Mouse (Mus musculus) neural tube, embryonic 12.5 days (tissue): Measurements from ENCODE around the gene Sfmbt1. TPM values are rescaled to one million over a fixed set of nuclear protein-coding genes. Genes with fewer than 3 reads are reported as not detected.
"Not testable (repeated sequence)": the region's sequence is repeated elsewhere in the genome, so short reads cannot be mapped to it uniquely, and the experiment has no call there.

Source experiments
- ATAC-seq: fragments of 200-750 bp; cut with Nextera tagmentation; 2 replicates; pipeline ENCODE4 v1.8.0; 2017; ENCODE audit warnings: low read depth, mild to moderate bottlenecking, moderate TSS enrichment, moderate library complexity; ENCODE audit not compliant: low FRiP score
- H3K27ac ChIP-seq: fragments of 300-500 bp; sonication (generic); 2 replicates; pipeline ENCODE4 v1.5.1; 2016
- H3K27me3 ChIP-seq: fragments of 300-500 bp; sonication (generic); replicated peaks from 2 replicates; pipeline ENCODE4 v1.6.1; 2016; ENCODE audit warnings: mild to moderate bottlenecking
- H3K36me3 ChIP-seq: fragments of 300-500 bp; sonication (generic); 2 replicates; pipeline ENCODE4 v1.6.1; 2016; ENCODE audit warnings: mild to moderate bottlenecking
- H3K4me1 ChIP-seq: fragments of 300-500 bp; sonication (generic); 2 replicates; pipeline ENCODE4 v1.6.1; 2016
- H3K4me2 ChIP-seq: fragments of 300-500 bp; sonication (generic); replicated peaks from 2 replicates; pipeline ENCODE4 v1.6.1; 2016; ENCODE audit warnings: mild to moderate bottlenecking
- H3K4me3 ChIP-seq: fragments of 300-500 bp; sonication (generic); 2 replicates; pipeline ENCODE4 v1.5.1; 2016
- H3K9ac ChIP-seq: fragments of 300-500 bp; sonication (generic); 2 replicates; pipeline ENCODE4 v1.6.1; 2016; ENCODE audit warnings: mild to moderate bottlenecking
- H3K9me3 ChIP-seq: fragments of 300-500 bp; sonication (generic); 2 replicates; pipeline ENCODE4 v1.6.1; 2016; ENCODE audit warnings: mild to moderate bottlenecking
- WGBS: fragments of 180-500 bp; shearing (Covaris S2); methylation state at CpG from one replicate; pipeline ENCODE4 v1.1.7; 2016; 5-methylcytosine and 5-hydroxymethylcytosine counted together
- polyA plus RNA-seq: library from polyadenylated mRNA; unstranded; fragments of >200 nt; fragmentation: Nextera tagmentation; extraction: Ambion mirVana; gene quantifications from 2 replicates; pipeline ENCODE4 v1.2.1, GENCODE M21; 2016

The Sfmbt1 gene
- polyA plus RNA-seq, 1 experiment from 2014 or later = 17.7 TPM

GRCm38 (mm10) chr14:30697407-30698052 is 17.1 kb upstream of the Sfmbt1 start:
- Histone ChIP-seq H3K4me1 (no peaks in the 10 kb centered on the region; the same call in 1 of the 2 replicates), H3K36me3 (no peaks in the 10 kb centered on the region), H3K27ac (no peak overlapping the region), H3K9me3 (no peaks in the 10 kb centered on the region), H3K27me3 (no peaks in the 10 kb centered on the region), H3K4me2 (no peak overlapping the region), H3K9ac (no peak overlapping the region), H3K4me3 (no peak overlapping the region)
- 76% methylated on average over 15 of the region's 15 CpGs for WGBS
- ATAC-seq = no peak

GRCm38 (mm10) chr14:30699656-30700055 is 15.0 kb upstream of the Sfmbt1 start:
- Histone ChIP-seq H3K4me2 (no peak overlapping the region), H3K9ac (no peak overlapping the region), H3K4me1 (no peaks in the 10 kb centered on the region; the same call in 1 of the 2 replicates), H3K4me3 (no peak overlapping the region), H3K9me3 (no peaks in the 10 kb centered on the region), H3K36me3 (no peaks in the 10 kb centered on the region), H3K27me3 (no peaks in the 10 kb centered on the region), H3K27ac (no peak overlapping the region)
- WGBS = 37% methylated on average over 8 of the region's 8 CpGs
- ATAC-seq = no peak

GRCm38 (mm10) chr14:30702512-30702911 is 12.1 kb upstream of the Sfmbt1 start:
- Histone ChIP-seq H3K4me1 (no peaks in the 10 kb centered on the region; the same call in 1 of the 2 replicates), H3K9ac (no peak overlapping the region), H3K4me2 (no peak overlapping the region), H3K4me3 (no peak overlapping the region), H3K27ac (no peak overlapping the region), H3K36me3 (no peaks in the 10 kb centered on the region), H3K9me3 (no peaks in the 10 kb centered on the region), H3K27me3 (no peaks in the 10 kb centered on the region)
- ATAC-seq = no peak
- 54% methylated on average over 5 of the region's 5 CpGs for WGBS

GRCm38 (mm10) chr14:30703079-30703478 is 11.6 kb upstream of the Sfmbt1 start:
- 87% methylated on average over 5 of the region's 5 CpGs for WGBS
- H3K4me3 ChIP-seq = no peak overlapping the region
- H3K27ac ChIP-seq = no peak overlapping the region
- no peaks in the 10 kb centered on the region for H3K9me3 ChIP-seq
- no peaks in the 10 kb centered on the region for H3K36me3 ChIP-seq
- H3K4me2 ChIP-seq = no peak overlapping the region
- no peaks in the 10 kb centered on the region for H3K27me3 ChIP-seq
- H3K4me1 ChIP-seq = no peaks in the 10 kb centered on the region
- no peak for ATAC-seq
- no peak overlapping the region for H3K9ac ChIP-seq

DNA sequence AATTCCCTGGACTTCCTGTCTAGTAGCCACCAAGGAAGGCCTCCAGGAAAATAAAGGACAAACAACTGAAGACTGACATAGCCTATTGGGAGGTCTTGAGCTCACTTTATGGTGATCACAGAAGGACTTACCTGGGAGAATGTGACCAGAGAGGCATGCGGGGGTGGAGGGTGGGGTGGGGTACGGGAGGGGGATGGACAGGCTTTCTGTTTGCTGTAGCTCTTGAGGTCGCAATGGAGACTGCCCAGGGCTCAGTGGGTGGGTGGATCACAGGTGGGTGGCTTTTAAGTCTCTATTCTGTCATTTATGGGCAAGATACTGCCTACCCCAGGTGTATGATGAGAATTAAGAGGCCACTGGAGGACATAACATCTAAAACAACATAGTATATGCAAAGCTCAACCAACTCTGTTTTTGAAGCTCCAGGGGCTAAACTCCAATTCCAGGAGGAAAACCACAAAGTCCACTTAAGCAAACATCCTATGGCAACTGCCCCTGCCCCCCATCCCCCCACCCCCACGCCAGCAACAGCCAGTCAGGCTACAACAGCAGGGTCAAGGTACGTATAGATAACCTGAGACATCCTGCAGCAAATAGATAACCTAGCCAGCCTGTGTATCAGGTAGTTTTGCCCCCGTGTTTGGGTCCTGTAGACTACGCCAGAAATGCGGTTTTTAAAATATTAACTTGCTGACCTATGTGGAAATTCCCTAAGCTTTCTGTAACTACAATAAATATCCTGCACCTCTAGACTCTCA is 10.4 kb upstream of the Sfmbt1 start:
- Histone ChIP-seq H3K4me2 (no peak overlapping the region), H3K9me3 (no peaks in the 10 kb centered on the region), H3K36me3 (no peaks in the 10 kb centered on the region), H3K27me3 (no peaks in the 10 kb centered on the region), H3K27ac (no peak overlapping the region), H3K9ac (no peak overlapping the region), H3K4me3 (no peak overlapping the region), H3K4me1 (no peaks in the 10 kb centered on the region)
- no peak for ATAC-seq
- 84% methylated on average over 8 of the region's 8 CpGs for WGBS

GRCm38 (mm10) chr14:30711892-30712291 is 2.8 kb upstream of the Sfmbt1 start:
- no peak for ATAC-seq
- H3K9me3 ChIP-seq = no peaks in the 10 kb centered on the region
- no peaks in the 10 kb centered on the region for H3K36me3 ChIP-seq
- H3K27me3 ChIP-seq = 0 out of 2 replicates have a peak, but pooled peaks cover 4% of the 10 kb centered on the region
- H3K4me3 ChIP-seq = no peak overlapping the region
- no peak overlapping the region for H3K9ac ChIP-seq
- peaks cover 1% of the 10 kb centered on the region; the same call in 1 of the 2 replicates for H3K4me1 ChIP-seq
- WGBS = 99% methylated on average over 2 of the region's 2 CpGs
- H3K27ac ChIP-seq = no peak overlapping the region
- H3K4me2 ChIP-seq = no peak overlapping the region

- Histone ChIP-seq H3K4me3 (no peak overlapping the region), H3K27me3 (0 out of 2 replicates have a peak, but pooled peaks cover 4% of the 10 kb centered on the region), H3K9me3 (no peaks in the 10 kb centered on the region), H3K36me3 (no peaks in the 10 kb centered on the region), H3K4me2 (no peak overlapping the region), H3K9ac (no peak overlapping the region), H3K27ac (no peak overlapping the region), H3K4me1 (peaks cover 7% of the 10 kb centered on the region; the same call in 1 of the 2 replicates)
- ATAC-seq = no peak
- WGBS = 84% methylated on average over 1 of the region's 1 CpGs
Observed at GRCm38 (mm10) chr14:30713769-30714168, 880 bp upstream of the Sfmbt1 start.

- H3K27me3 ChIP-seq = 0 out of 2 replicates have a peak, but pooled peaks cover 4% of the 10 kb centered on the region
- WGBS = under 1% methylated on average over 53 of the region's 68 CpGs
- peak overlapping the region; percentile 92 for H3K9ac ChIP-seq
- H3K4me2 ChIP-seq = peak overlapping the region; percentile 82
- no peaks in the 10 kb centered on the region for H3K9me3 ChIP-seq
- peak; percentile 89 for ATAC-seq
- no peaks in the 10 kb centered on the region for H3K36me3 ChIP-seq
- H3K27ac ChIP-seq = peak overlapping the region; percentile 86
- H3K4me3 ChIP-seq = peak overlapping the region; percentile 96
- peaks cover 7% of the 10 kb centered on the region; the same call in 1 of the 2 replicates for H3K4me1 ChIP-seq
Observed at GRCm38 (mm10) chr14:30715618-30716050, 985 bp downstream of the Sfmbt1 start.

DNA sequence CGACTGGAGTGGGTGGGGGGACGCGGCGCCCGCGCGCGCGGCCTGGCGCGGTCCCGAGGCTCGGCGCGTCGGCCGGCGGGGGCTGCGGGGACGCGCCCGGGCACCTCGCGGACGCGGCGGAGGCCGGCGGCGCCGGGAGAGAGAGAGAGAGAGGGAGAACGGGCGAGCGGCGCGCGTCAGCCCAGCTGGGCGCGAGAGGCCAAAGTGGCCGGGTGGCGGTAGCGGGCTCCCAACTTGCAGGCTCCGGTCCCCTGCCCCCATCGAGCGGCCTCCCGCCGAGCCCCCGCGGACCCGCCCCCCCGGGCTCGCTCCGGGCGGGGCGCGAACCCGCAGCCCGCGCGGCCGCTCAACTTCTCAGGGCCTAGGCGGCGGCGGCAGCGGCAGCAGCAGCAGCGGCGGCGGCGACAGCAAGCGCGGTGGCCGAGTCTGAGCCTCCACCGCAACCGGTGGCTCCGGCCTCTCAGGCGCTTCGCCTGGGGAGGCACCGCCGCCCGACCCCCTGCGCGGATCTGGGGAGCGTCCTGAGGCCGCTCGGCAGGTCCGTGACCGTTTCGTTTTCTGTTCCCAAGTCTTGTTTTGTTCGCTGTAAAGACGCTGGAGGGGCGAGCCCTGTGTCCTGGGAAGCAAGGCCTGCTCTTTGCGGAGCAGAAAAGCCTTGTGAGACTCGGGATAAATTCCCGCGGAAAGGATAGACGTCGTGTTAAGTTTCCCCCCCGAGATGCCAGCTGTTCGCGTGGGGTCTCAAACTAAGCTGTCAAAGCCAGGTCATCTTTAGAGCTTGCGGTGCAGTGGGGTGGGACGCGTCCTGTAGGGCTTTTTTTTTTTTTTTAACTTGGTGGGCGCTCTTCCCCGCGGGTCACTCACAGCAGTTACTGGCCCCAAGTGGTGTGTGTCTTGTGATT is 1.7 kb downstream of the Sfmbt1 start:
- Histone ChIP-seq H3K4me3 (peak overlapping the region; percentile 96), H3K9me3 (no peaks in the 10 kb centered on the region), H3K36me3 (no peaks in the 10 kb centered on the region), H3K27me3 (0 out of 2 replicates have a peak, but pooled peaks cover 4% of the 10 kb centered on the region), H3K4me2 (peak overlapping the region; percentile 82), H3K27ac (peak overlapping the region; percentile 86), H3K4me1 (peaks cover 7% of the 10 kb centered on the region; the same call in 1 of the 2 replicates), H3K9ac (peak overlapping the region; percentile 92)
- ATAC-seq = peak; percentile 30
- WGBS = under 1% methylated on average over 92 of the region's 106 CpGs

DNA sequence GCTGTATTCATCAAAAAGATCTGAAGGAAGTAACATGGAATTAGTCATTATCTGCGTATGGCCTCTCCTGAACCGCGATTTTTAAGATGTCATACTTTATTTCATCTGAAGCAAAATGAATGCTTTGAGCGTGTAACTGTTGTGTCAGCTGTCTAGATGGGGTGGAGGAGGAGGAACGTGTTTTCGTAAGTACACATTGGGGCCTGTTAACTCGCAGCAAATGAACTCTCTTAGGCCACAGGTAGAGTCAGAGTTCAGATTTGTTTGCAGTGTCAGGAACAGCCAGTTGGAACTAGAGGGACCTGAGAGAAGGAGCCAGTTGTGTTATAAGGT is 2.3 kb downstream of the Sfmbt1 start:
- H3K27ac ChIP-seq = no peak overlapping the region
- H3K36me3 ChIP-seq = no peaks in the 10 kb centered on the region
- H3K9ac ChIP-seq = peak overlapping the region; percentile 92; the same call in 1 of the 2 replicates
- peaks cover 7% of the 10 kb centered on the region; the same call in 1 of the 2 replicates for H3K4me1 ChIP-seq
- peak overlapping the region; percentile 82 for H3K4me2 ChIP-seq
- H3K4me3 ChIP-seq = peak overlapping the region; percentile 96
- ATAC-seq = no peak
- no peaks in the 10 kb centered on the region for H3K9me3 ChIP-seq
- 8% methylated on average over 7 of the region's 7 CpGs for WGBS
- 0 out of 2 replicates have a peak, but pooled peaks cover 4% of the 10 kb centered on the region for H3K27me3 ChIP-seq

DNA sequence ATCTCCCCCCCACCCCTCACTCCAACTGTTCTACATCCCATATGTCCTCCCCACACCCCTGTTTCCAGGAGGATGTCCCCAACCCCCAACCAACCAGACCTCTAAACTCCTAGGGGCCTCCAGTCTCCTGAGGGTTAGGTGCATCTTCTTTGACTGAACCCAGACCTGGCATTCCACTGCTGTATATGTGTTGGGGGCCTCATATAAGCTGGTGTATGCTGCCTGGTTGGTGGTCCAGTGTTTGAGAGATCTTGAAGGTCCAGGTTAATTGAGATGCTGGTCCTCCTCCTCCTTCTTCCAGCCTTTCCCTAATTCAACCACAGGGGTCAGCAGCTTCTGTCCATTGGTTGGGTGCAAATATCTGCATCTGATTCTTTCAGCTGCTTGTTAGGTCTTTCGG is 4.0 kb downstream of the Sfmbt1 start:
- H3K9ac ChIP-seq, ATAC-seq, H3K36me3 ChIP-seq, H3K4me2 ChIP-seq, H3K27me3 ChIP-seq, H3K4me3 ChIP-seq, H3K4me1 ChIP-seq, H3K27ac ChIP-seq, H3K9me3 ChIP-seq: not testable (repeated sequence)
- 100% methylated on average over 1 of the region's 1 CpGs for WGBS

DNA sequence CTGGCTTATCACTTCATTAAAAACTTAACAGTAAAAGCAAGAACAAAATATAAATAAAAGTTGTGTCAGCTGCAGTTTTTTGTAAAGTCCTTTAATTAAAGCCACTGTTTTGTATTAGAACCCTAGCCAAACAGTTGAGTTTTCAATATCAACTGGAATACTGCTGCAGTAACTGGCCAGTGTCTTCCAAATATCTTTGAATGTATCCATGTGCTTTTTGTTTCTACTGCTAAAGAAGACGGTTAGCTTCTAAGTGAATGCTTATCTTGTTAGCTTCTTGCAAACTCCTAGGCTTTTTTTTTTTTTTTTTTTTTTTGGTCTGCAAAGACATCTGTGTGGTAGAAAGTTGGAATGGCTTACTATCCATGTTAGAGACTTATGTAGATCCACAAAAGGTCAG is 4.9 kb downstream of the Sfmbt1 start:
- no peak overlapping the region for H3K4me3 ChIP-seq
- no peak overlapping the region for H3K27ac ChIP-seq
- H3K9me3 ChIP-seq = no peaks in the 10 kb centered on the region
- no peak overlapping the region for H3K4me2 ChIP-seq
- H3K9ac ChIP-seq = no peak overlapping the region
- no peaks in the 10 kb centered on the region for H3K36me3 ChIP-seq
- H3K4me1 ChIP-seq = peaks cover 7% of the 10 kb centered on the region; the same call in 1 of the 2 replicates
- no peak for ATAC-seq
- 89% methylated on average over 1 of the region's 1 CpGs for WGBS
- H3K27me3 ChIP-seq = 0 out of 2 replicates have a peak, but pooled peaks cover 2% of the 10 kb centered on the region
